Mouse (Mus musculus) myocyte (in vitro differentiated cells): ENCODE results near the gene Lamb1. TPM values are rescaled to one million over a fixed set of nuclear protein-coding genes. Genes with fewer than 3 reads are reported as not detected.
A peak's percentile ranks its signal among the peaks of the same experiment; 100 is the strongest.

Source experiments
- H3K27me3 ChIP-seq: one replicate; pipeline ENCODE4 v1.6.1; 2011; ENCODE audit not compliant: control insufficient read depth, insufficient read depth, insufficient read length
- H3K36me3 ChIP-seq: one replicate; pipeline ENCODE4 v1.6.1; 2011; ENCODE audit not compliant: control insufficient read depth, insufficient read depth
- H3K4me2 ChIP-seq: one replicate; pipeline ENCODE4 v1.6.1; 2011; ENCODE audit warnings: low read depth, control low read depth
- H3K4me3 ChIP-seq: one replicate; pipeline ENCODE4 v1.5.1; 2011; ENCODE audit warnings: mild to moderate bottlenecking, control low read depth, moderate library complexity
- H3K79me2 ChIP-seq: one replicate; pipeline ENCODE4 v1.6.1; 2011; ENCODE audit not compliant: control insufficient read depth, insufficient read depth
- H3ac ChIP-seq: one replicate; pipeline ENCODE4 v1.6.1; 2011; ENCODE audit not compliant: control insufficient read depth, insufficient read length
- CEBPB ChIP-seq: IDR thresholded peaks from 2 replicates; pipeline ENCODE4 v1.6.1; 2011; ENCODE audit warnings: mild to moderate bottlenecking, moderate library complexity; ENCODE audit not compliant: poor library complexity, insufficient read depth, severe bottlenecking
- E2F4 ChIP-seq: IDR thresholded peaks from one replicate; pipeline ENCODE4 v1.6.1; 2011; ENCODE audit warnings: mild to moderate bottlenecking, control low read depth, moderate library complexity; ENCODE audit not compliant: insufficient read depth
- MAX ChIP-seq: IDR thresholded peaks from one replicate; pipeline ENCODE4 v1.6.1; 2011; ENCODE audit warnings: low read depth, mild to moderate bottlenecking, control low read depth
- MYOD1 ChIP-seq, 3 experiments: IDR thresholded peaks; one replicate each; pipeline ENCODE4 v1.6.1; 2011; ENCODE audit warnings: control low read depth in 2 of 3, low read depth in 2 of 3, mild to moderate bottlenecking in 2 of 3, moderate library complexity in 1 of 3; ENCODE audit not compliant: insufficient read length in 2 of 3, control insufficient read depth in 1 of 3
- MYOG ChIP-seq, 3 experiments: IDR thresholded peaks; one replicate each; pipeline ENCODE4 v1.6.1; 2011; ENCODE audit warnings: control low read depth in 2 of 3, low read depth in 2 of 3, mild to moderate bottlenecking in 2 of 3; ENCODE audit not compliant: insufficient read length in 2 of 3, control insufficient read depth in 1 of 3, insufficient read depth in 1 of 3
- POLR2A ChIP-seq: IDR thresholded peaks from one replicate; pipeline ENCODE4 v1.6.1; 2011; ENCODE audit warnings: low read depth, mild to moderate bottlenecking, control low read depth, moderate library complexity; ENCODE audit not compliant: insufficient read length
- POLR2AphosphoS2 ChIP-seq: IDR thresholded peaks from one replicate; pipeline ENCODE4 v1.6.1; 2011; ENCODE audit warnings: low read depth, control low read depth; ENCODE audit not compliant: insufficient read length
- REST ChIP-seq: IDR thresholded peaks from one replicate; pipeline ENCODE4 v1.6.1; 2011; ENCODE audit warnings: mild to moderate bottlenecking, control low read depth, moderate library complexity; ENCODE audit not compliant: insufficient read depth, insufficient read length
- SRF ChIP-seq: IDR thresholded peaks from one replicate; pipeline ENCODE4 v1.6.1; 2011; ENCODE audit warnings: low read depth; ENCODE audit not compliant: control insufficient read depth, insufficient read length
- TCF12 ChIP-seq: IDR thresholded peaks from one replicate; pipeline ENCODE4 v1.6.1; 2011; ENCODE audit warnings: mild to moderate bottlenecking, control low read depth; ENCODE audit not compliant: poor library complexity, insufficient read depth, severe bottlenecking
- TCF3 ChIP-seq: IDR thresholded peaks from one replicate; pipeline ENCODE4 v1.6.1; 2011; ENCODE audit warnings: low read depth, control low read depth; ENCODE audit not compliant: insufficient read length
- USF1 ChIP-seq: IDR thresholded peaks from one replicate; pipeline ENCODE4 v1.6.1; 2011; ENCODE audit warnings: low read depth, mild to moderate bottlenecking, control low read depth, moderate library complexity
- polyA plus RNA-seq: library from polyadenylated mRNA; unstranded; fragments of >200 nt; fragmentation: generic; extraction: Trizol; gene quantifications from one replicate; pipeline ENCODE4 v1.2.1, GENCODE M21; 2012; ENCODE audit warnings: missing spikeins

Gene Lamb1
- polyA plus RNA-seq, 1 experiment = 69.4 TPM

GRCm38 (mm10) chr12:31241595-31242342 is 23.3 kb upstream of the Lamb1 start:
- no peaks in the 10 kb centered on the region for H3K27me3 ChIP-seq
- H3K4me3 ChIP-seq = no peak overlapping the region
- peak overlapping the region; percentile 12 for H3K4me2 ChIP-seq
- no peak overlapping the region for H3ac ChIP-seq
- H3K79me2 ChIP-seq = no peaks in the 10 kb centered on the region
- H3K36me3 ChIP-seq = no peaks in the 10 kb centered on the region
- peak in 2 of 3 experiments; percentile 40 to 47 for TF ChIP-seq MYOD1 (IDR thresholded peaks at IDR 0.05; ENCODE audit: control insufficient read depth in 1 of 3, insufficient read length in 2 of 3, low read depth in 2 of 3)
- no peak for TF ChIP-seq SRF
- no peak for TF ChIP-seq POLR2AphosphoS2
- no peak for TF ChIP-seq MYOG (IDR thresholded peaks at IDR 0.05; ENCODE audit: control insufficient read depth in 1 of 3, insufficient read depth in 1 of 3, insufficient read length in 2 of 3, low read depth in 2 of 3)

- H3K27me3 ChIP-seq = no peaks in the 10 kb centered on the region
- TF ChIP-seq MYOD1 (IDR thresholded peaks at IDR 0.05; ENCODE audit: control insufficient read depth in 1 of 3, insufficient read length in 2 of 3, low read depth in 2 of 3) (no peak), CEBPB (no peak), POLR2AphosphoS2 (no peak), USF1 (no peak), E2F4 (no peak), SRF (no peak), MAX (no peak), TCF3 (no peak), MYOG (IDR thresholded peaks at IDR 0.05; ENCODE audit: control insufficient read depth in 1 of 3, insufficient read depth in 1 of 3, insufficient read length in 2 of 3, low read depth in 2 of 3) (no peak), POLR2A (no peak)
- no peak overlapping the region for H3K4me2 ChIP-seq
- no peaks in the 10 kb centered on the region for H3K36me3 ChIP-seq
- H3ac ChIP-seq = no peak overlapping the region
- H3K79me2 ChIP-seq = no peaks in the 10 kb centered on the region
- H3K4me3 ChIP-seq = no peak overlapping the region
Measured at GRCm38 (mm10) chr12:31244001-31244400, 21.0 kb upstream of the Lamb1 start.

- H3K4me2 ChIP-seq = no peak overlapping the region
- no peaks in the 10 kb centered on the region for H3K79me2 ChIP-seq
- no peaks in the 10 kb centered on the region for H3K36me3 ChIP-seq
- no peaks in the 10 kb centered on the region for H3K27me3 ChIP-seq
- H3ac ChIP-seq = no peak overlapping the region
- TF ChIP-seq TCF12 = no peak
- no peak for TF ChIP-seq SRF
- no peak for TF ChIP-seq USF1
- TF ChIP-seq MYOD1 (IDR thresholded peaks at IDR 0.05; ENCODE audit: control insufficient read depth in 1 of 3, insufficient read length in 2 of 3, low read depth in 2 of 3) = no peak
- no peak for TF ChIP-seq POLR2AphosphoS2
- TF ChIP-seq CEBPB = no peak
- TF ChIP-seq POLR2A = no peak
- no peak for TF ChIP-seq TCF3
- TF ChIP-seq E2F4 = no peak
- TF ChIP-seq MYOG (IDR thresholded peaks at IDR 0.05; ENCODE audit: control insufficient read depth in 1 of 3, insufficient read depth in 1 of 3, insufficient read length in 2 of 3, low read depth in 2 of 3) = no peak
- TF ChIP-seq MAX = no peak
- TF ChIP-seq REST = no peak
- H3K4me3 ChIP-seq = no peak overlapping the region
Measured at GRCm38 (mm10) chr12:31244691-31245090, 20.3 kb upstream of the Lamb1 start.

GRCm38 (mm10) chr12:31246153-31246552 is 18.9 kb upstream of the Lamb1 start:
- Histone ChIP-seq H3K36me3 (no peaks in the 10 kb centered on the region), H3K79me2 (no peaks in the 10 kb centered on the region), H3ac (no peak overlapping the region), H3K4me2 (no peak overlapping the region), H3K27me3 (no peaks in the 10 kb centered on the region), H3K4me3 (no peak overlapping the region)
- no peak for TF ChIP-seq MAX

GRCm38 (mm10) chr12:31246615-31247014 is 18.4 kb upstream of the Lamb1 start:
- no peaks in the 10 kb centered on the region for H3K27me3 ChIP-seq
- no peaks in the 10 kb centered on the region for H3K36me3 ChIP-seq
- TF ChIP-seq CEBPB (no peak), USF1 (no peak), MYOG (IDR thresholded peaks at IDR 0.05; ENCODE audit: control insufficient read depth in 1 of 3, insufficient read depth in 1 of 3, insufficient read length in 2 of 3, low read depth in 2 of 3) (no peak), SRF (no peak), POLR2AphosphoS2 (no peak)
- no peak overlapping the region for H3K4me3 ChIP-seq
- no peaks in the 10 kb centered on the region for H3K79me2 ChIP-seq
- no peak overlapping the region for H3ac ChIP-seq
- H3K4me2 ChIP-seq = no peak overlapping the region
